Mouse (Mus musculus) layer of hippocampus, adult 6 months (tissue): ENCODE results near the gene Olfr391-ps. TPM values are rescaled to one million over a fixed set of nuclear protein-coding genes. Genes with fewer than 3 reads are reported as not detected.

ENCODE experiments used
- long read RNA-seq, 2 experiments: library from polyadenylated mRNA; unstranded; transcript quantifications; one replicate each; pipeline ENCODE4 v2.0.0; 2019 to 2020
- polyA plus RNA-seq: library from polyadenylated mRNA; unstranded; fragments of <200 nt; fragmentation: Nextera tagmentation; gene quantifications from 2 replicates; pipeline ENCODE4 v1.2.3, GENCODE M21; 2021

The Olfr391-ps gene
- not detected in 2 replicates for polyA plus RNA-seq
- long read RNA-seq, experiment 1 = 0 reads
- long read RNA-seq, experiment 2 = 0 reads

GRCm38 (mm10) chr11:73802952-73803351, at the start of gene Olfr391-ps:
TSS of gene Olfr391-ps (minus strand) at chr11:73803052.

DNA sequence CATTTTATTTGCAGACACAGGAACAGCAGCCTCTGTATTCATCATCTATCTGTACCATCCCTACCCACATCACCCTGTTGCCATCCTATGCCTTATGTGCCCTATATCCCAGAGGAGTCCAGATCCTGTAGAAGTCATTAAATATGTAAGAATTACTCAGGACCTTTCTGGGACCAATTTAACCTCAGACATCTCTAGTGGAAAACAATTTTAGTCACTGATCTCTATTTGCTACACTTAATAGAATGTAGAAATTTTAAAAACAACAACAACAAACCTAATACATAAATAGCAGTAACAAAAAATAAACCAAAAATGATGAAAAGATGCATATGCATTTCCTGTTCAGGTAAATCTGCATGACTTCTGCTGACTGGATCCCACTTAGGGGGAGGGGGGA, 48.5 kb upstream of the Olfr391-ps start, which contains the start of gene Olfr393:
Olfr393 (minus strand) TSS at position 101 of the 400 bp plus-strand sequence.

GRCm38 (mm10) chr11:73816949-73817348, 14.1 kb upstream of the Olfr391-ps start, which contains the start of gene Olfr392:
TSS of gene Olfr392 (minus strand) at chr11:73817049.

GRCm38 (mm10) chr11:73782664-73783063, 20.2 kb downstream of the Olfr391-ps start, which contains the start of gene Olfr390:
TSS of gene Olfr390 (plus strand) at chr11:73782964.

DNA sequence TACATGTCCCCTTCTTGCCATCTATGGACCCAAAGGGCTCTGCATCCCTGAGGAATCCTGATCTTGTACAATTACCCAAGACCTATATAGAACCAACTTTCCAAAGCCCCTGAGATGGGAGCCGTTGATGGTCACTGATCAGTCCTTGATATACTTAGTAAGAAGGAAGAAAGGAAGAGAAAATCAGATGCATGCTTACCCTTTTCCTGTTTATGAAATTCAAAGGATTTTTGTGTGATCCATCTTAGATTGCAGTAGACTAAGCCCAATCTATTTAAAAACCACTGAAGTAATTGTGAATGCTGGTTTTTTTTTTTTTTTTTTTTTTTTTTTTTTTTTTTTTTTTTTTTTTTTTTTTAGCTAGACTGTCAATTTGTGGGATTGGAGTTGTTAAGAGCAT, 22.2 kb downstream of the Olfr391-ps start, which contains the start of gene Olfr389:
Olfr389 (minus strand) TSS at position 101 of the 400 bp plus-strand sequence.

Other genes with a start within 250 kb of the Olfr391-ps start
- not detected in 2 replicates for gene Olfr385, start 210.0 kb downstream of the Olfr391-ps start, polyA plus RNA-seq
- not detected in 2 replicates for gene Olfr384, start 204.5 kb downstream of the Olfr391-ps start, polyA plus RNA-seq
- gene Zfp735, start 114.3 kb downstream of the Olfr391-ps start, polyA plus RNA-seq = not detected in 2 replicates
- not detected in 2 replicates for gene Olfr389, start 22.3 kb downstream of the Olfr391-ps start, polyA plus RNA-seq
- not detected in 2 replicates for gene Olfr390, start 20.1 kb downstream of the Olfr391-ps start, polyA plus RNA-seq
- not detected in 2 replicates for gene Olfr392, start 14.0 kb upstream of the Olfr391-ps start, polyA plus RNA-seq
- not detected in 2 replicates for gene Olfr393, start 48.4 kb upstream of the Olfr391-ps start, polyA plus RNA-seq
- gene Olfr394, start 87.7 kb upstream of the Olfr391-ps start, polyA plus RNA-seq = not detected in 2 replicates
- not detected in 2 replicates for gene Olfr395, start 106.2 kb upstream of the Olfr391-ps start, polyA plus RNA-seq
- not detected in 2 replicates for gene Olfr23, start 133.6 kb upstream of the Olfr391-ps start, polyA plus RNA-seq
- not detected in 2 replicates for gene Olfr397, start 157.8 kb upstream of the Olfr391-ps start, polyA plus RNA-seq
- not detected in 2 replicates for gene Olfr398, start 187.4 kb upstream of the Olfr391-ps start, polyA plus RNA-seq